Mouse (Mus musculus): ENCODE measurements around the gene Tmem233. TPM values are rescaled to one million over a fixed set of nuclear protein-coding genes. Genes with fewer than 3 reads are reported as not detected.

The Tmem233 gene
- polyA plus RNA-seq, 1 experiment from 2014 or later = not detected

GRCm38 (mm10) chr5:116016542-116016941 is 66.5 kb downstream of the Tmem233 start:
- no peak overlapping the region for H3K9ac ChIP-seq (ENCODE audit: low read length)
- WGBS = 87% methylated on average over 5 of the region's 5 CpGs
- no peak for ATAC-seq (ENCODE audit: insufficient number of reproducible peaks, insufficient read depth, low FRiP score, low read depth)
- H3K4me1 ChIP-seq (ENCODE audit: control insufficient read depth in 2 of 2, insufficient read depth in 2 of 2, low read length in 2 of 2) = peaks cover 14 to 24% of the 10 kb centered on the region in 2 experiments
- peaks cover 89% of the 10 kb centered on the region for H3K36me3 ChIP-seq (ENCODE audit: control insufficient read depth, insufficient read depth, low read length)
- no peak overlapping the region for H3K4me2 ChIP-seq (ENCODE audit: low read length)
- H3K9me3 ChIP-seq (ENCODE audit: control insufficient read depth, low read length) = no peaks in the 10 kb centered on the region
- H3K27me3 ChIP-seq (ENCODE audit: control insufficient read depth, insufficient read depth, low read length) = no peaks in the 10 kb centered on the region
- no peak overlapping the region for H3K4me3 ChIP-seq (ENCODE audit: control insufficient read depth in 1 of 2, insufficient read depth in 1 of 2, low read depth in 1 of 2, low read length in 2 of 2)
- H3K27ac ChIP-seq (replicated peaks in 1 of 2; ENCODE audit: control insufficient read depth in 1 of 2, insufficient read depth in 1 of 2, low read depth in 2 of 2, low read length in 2 of 2) = no peak overlapping the region

- H3K27me3 ChIP-seq (ENCODE audit: control insufficient read depth, insufficient read depth, low read length) = no peaks in the 10 kb centered on the region
- WGBS = 86% methylated on average over 11 of the region's 11 CpGs
- no peak overlapping the region for H3K4me2 ChIP-seq (ENCODE audit: low read length)
- peaks cover 5 to 10% of the 10 kb centered on the region in 2 experiments for H3K4me1 ChIP-seq (ENCODE audit: control insufficient read depth in 2 of 2, insufficient read depth in 2 of 2, low read length in 2 of 2)
- H3K9me3 ChIP-seq (ENCODE audit: control insufficient read depth, low read length) = no peaks in the 10 kb centered on the region
- no peak overlapping the region for H3K4me3 ChIP-seq (ENCODE audit: control insufficient read depth in 1 of 2, insufficient read depth in 1 of 2, low read depth in 1 of 2, low read length in 2 of 2)
- ATAC-seq (ENCODE audit: insufficient number of reproducible peaks, insufficient read depth, low FRiP score, low read depth) = no peak
- no peak overlapping the region for H3K9ac ChIP-seq (ENCODE audit: low read length)
- peaks cover 66% of the 10 kb centered on the region for H3K36me3 ChIP-seq (ENCODE audit: control insufficient read depth, insufficient read depth, low read length)
- H3K27ac ChIP-seq (replicated peaks in 1 of 2; ENCODE audit: control insufficient read depth in 1 of 2, insufficient read depth in 1 of 2, low read depth in 2 of 2, low read length in 2 of 2) = no peak overlapping the region
These were observed 68.8 kb downstream of the Tmem233 start for GRCm38 (mm10) chr5:116014237-116014636.

GRCm38 (mm10) chr5:116013821-116014220 is 69.2 kb downstream of the Tmem233 start:
- Histone ChIP-seq H3K27me3 (ENCODE audit: control insufficient read depth, insufficient read depth, low read length) (no peaks in the 10 kb centered on the region), H3K36me3 (ENCODE audit: control insufficient read depth, insufficient read depth, low read length) (peaks cover 62% of the 10 kb centered on the region), H3K4me2 (ENCODE audit: low read length) (no peak overlapping the region), H3K4me1 (ENCODE audit: control insufficient read depth in 2 of 2, insufficient read depth in 2 of 2, low read length in 2 of 2) (peaks cover under 1 to 5% of the 10 kb centered on the region in 2 experiments), H3K4me3 (ENCODE audit: control insufficient read depth in 1 of 2, insufficient read depth in 1 of 2, low read depth in 1 of 2, low read length in 2 of 2) (no peak overlapping the region), H3K9ac (ENCODE audit: low read length) (no peak overlapping the region), H3K9me3 (ENCODE audit: control insufficient read depth, low read length) (no peaks in the 10 kb centered on the region), H3K27ac (replicated peaks in 1 of 2; ENCODE audit: control insufficient read depth in 1 of 2, insufficient read depth in 1 of 2, low read depth in 2 of 2, low read length in 2 of 2) (no peak overlapping the region)
- 80% methylated on average over 8 of the region's 8 CpGs for WGBS
- ATAC-seq (ENCODE audit: insufficient number of reproducible peaks, insufficient read depth, low FRiP score, low read depth) = no peak

- WGBS = 89% methylated on average over 7 of the region's 7 CpGs
- H3K36me3 ChIP-seq (ENCODE audit: control insufficient read depth, insufficient read depth, low read length) = peaks cover 56% of the 10 kb centered on the region
These were observed 70.5 kb downstream of the Tmem233 start for GRCm38 (mm10) chr5:116012503-116012902.

GRCm38 (mm10) chr5:116011700-116012099 is 71.3 kb downstream of the Tmem233 start:
- no peak overlapping the region for H3K4me2 ChIP-seq (ENCODE audit: low read length)
- no peak overlapping the region for H3K27ac ChIP-seq (replicated peaks in 1 of 2; ENCODE audit: control insufficient read depth in 1 of 2, insufficient read depth in 1 of 2, low read depth in 2 of 2, low read length in 2 of 2)
- H3K36me3 ChIP-seq (ENCODE audit: control insufficient read depth, insufficient read depth, low read length) = peaks cover 53% of the 10 kb centered on the region
- no peak for ATAC-seq (ENCODE audit: insufficient number of reproducible peaks, insufficient read depth, low FRiP score, low read depth)
- WGBS = 86% methylated on average over 7 of the region's 7 CpGs
- no peaks in the 10 kb centered on the region for H3K9me3 ChIP-seq (ENCODE audit: control insufficient read depth, low read length)
- no peak overlapping the region for H3K4me3 ChIP-seq (ENCODE audit: control insufficient read depth in 1 of 2, insufficient read depth in 1 of 2, low read depth in 1 of 2, low read length in 2 of 2)
- H3K9ac ChIP-seq (ENCODE audit: low read length) = no peak overlapping the region
- no peaks in the 10 kb centered on the region for H3K4me1 ChIP-seq (ENCODE audit: control insufficient read depth in 2 of 2, insufficient read depth in 2 of 2, low read length in 2 of 2)
- H3K27me3 ChIP-seq (ENCODE audit: control insufficient read depth, insufficient read depth, low read length) = no peaks in the 10 kb centered on the region

More at GRCm38 (mm10) chr5:116012503-116012902, 70.5 kb downstream of the Tmem233 start:
- Histone ChIP-seq H3K27ac (replicated peaks in 1 of 2; ENCODE audit: control insufficient read depth in 1 of 2, insufficient read depth in 1 of 2, low read depth in 2 of 2, low read length in 2 of 2) (no peak overlapping the region), H3K9ac (ENCODE audit: low read length) (no peak overlapping the region), H3K9me3 (ENCODE audit: control insufficient read depth, low read length) (no peaks in the 10 kb centered on the region), H3K27me3 (ENCODE audit: control insufficient read depth, insufficient read depth, low read length) (no peaks in the 10 kb centered on the region), H3K4me1 (ENCODE audit: control insufficient read depth in 2 of 2, insufficient read depth in 2 of 2, low read length in 2 of 2) (no peaks in the 10 kb centered on the region), H3K4me2 (ENCODE audit: low read length) (no peak overlapping the region), H3K4me3 (ENCODE audit: control insufficient read depth in 1 of 2, insufficient read depth in 1 of 2, low read depth in 1 of 2, low read length in 2 of 2) (no peak overlapping the region)
- ATAC-seq (ENCODE audit: insufficient number of reproducible peaks, insufficient read depth, low FRiP score, low read depth) = no peak

- peaks cover 45% of the 10 kb centered on the region for H3K36me3 ChIP-seq (ENCODE audit: control insufficient read depth, insufficient read depth, low read length)
- no peaks in the 10 kb centered on the region for H3K27me3 ChIP-seq (ENCODE audit: control insufficient read depth, insufficient read depth, low read length)
- H3K9ac ChIP-seq (ENCODE audit: low read length) = no peak overlapping the region
- H3K27ac ChIP-seq (replicated peaks in 1 of 2; ENCODE audit: control insufficient read depth in 1 of 2, insufficient read depth in 1 of 2, low read depth in 2 of 2, low read length in 2 of 2) = no peak overlapping the region
- H3K4me3 ChIP-seq (ENCODE audit: control insufficient read depth in 1 of 2, insufficient read depth in 1 of 2, low read depth in 1 of 2, low read length in 2 of 2) = no peak overlapping the region
- no peaks in the 10 kb centered on the region for H3K9me3 ChIP-seq (ENCODE audit: control insufficient read depth, low read length)
- H3K4me1 ChIP-seq (ENCODE audit: control insufficient read depth in 2 of 2, insufficient read depth in 2 of 2, low read length in 2 of 2) = no peaks in the 10 kb centered on the region
- ATAC-seq (ENCODE audit: insufficient number of reproducible peaks, insufficient read depth, low FRiP score, low read depth) = no peak
- no peak overlapping the region for H3K4me2 ChIP-seq (ENCODE audit: low read length)
- whole genome bisulfite sequencing = 61% methylated on average over 2 of the region's 2 CpGs
These were observed 73.0 kb downstream of the Tmem233 start for GRCm38 (mm10) chr5:116009884-116010627.

- Histone ChIP-seq H3K9me3 (ENCODE audit: control insufficient read depth, low read length) (no peaks in the 10 kb centered on the region), H3K36me3 (ENCODE audit: control insufficient read depth, insufficient read depth, low read length) (peaks cover 37% of the 10 kb centered on the region), H3K27me3 (ENCODE audit: control insufficient read depth, insufficient read depth, low read length) (no peaks in the 10 kb centered on the region), H3K9ac (ENCODE audit: low read length) (no peak overlapping the region), H3K4me2 (ENCODE audit: low read length) (no peak overlapping the region), H3K4me1 (ENCODE audit: control insufficient read depth in 2 of 2, insufficient read depth in 2 of 2, low read length in 2 of 2) (no peaks in the 10 kb centered on the region), H3K27ac (replicated peaks in 1 of 2; ENCODE audit: control insufficient read depth in 1 of 2, insufficient read depth in 1 of 2, low read depth in 2 of 2, low read length in 2 of 2) (no peak overlapping the region), H3K4me3 (ENCODE audit: control insufficient read depth in 1 of 2, insufficient read depth in 1 of 2, low read depth in 1 of 2, low read length in 2 of 2) (no peak overlapping the region)
- 81% methylated on average over 15 of the region's 15 CpGs for WGBS
- no peak for ATAC-seq (ENCODE audit: insufficient number of reproducible peaks, insufficient read depth, low FRiP score, low read depth)
These were observed 73.8 kb downstream of the Tmem233 start for GRCm38 (mm10) chr5:116009091-116009851.

Data from heart, embryonic 14.5 days (tissue).